Mouse (Mus musculus): ENCODE measurements around the gene Hoxa2.

DNA sequence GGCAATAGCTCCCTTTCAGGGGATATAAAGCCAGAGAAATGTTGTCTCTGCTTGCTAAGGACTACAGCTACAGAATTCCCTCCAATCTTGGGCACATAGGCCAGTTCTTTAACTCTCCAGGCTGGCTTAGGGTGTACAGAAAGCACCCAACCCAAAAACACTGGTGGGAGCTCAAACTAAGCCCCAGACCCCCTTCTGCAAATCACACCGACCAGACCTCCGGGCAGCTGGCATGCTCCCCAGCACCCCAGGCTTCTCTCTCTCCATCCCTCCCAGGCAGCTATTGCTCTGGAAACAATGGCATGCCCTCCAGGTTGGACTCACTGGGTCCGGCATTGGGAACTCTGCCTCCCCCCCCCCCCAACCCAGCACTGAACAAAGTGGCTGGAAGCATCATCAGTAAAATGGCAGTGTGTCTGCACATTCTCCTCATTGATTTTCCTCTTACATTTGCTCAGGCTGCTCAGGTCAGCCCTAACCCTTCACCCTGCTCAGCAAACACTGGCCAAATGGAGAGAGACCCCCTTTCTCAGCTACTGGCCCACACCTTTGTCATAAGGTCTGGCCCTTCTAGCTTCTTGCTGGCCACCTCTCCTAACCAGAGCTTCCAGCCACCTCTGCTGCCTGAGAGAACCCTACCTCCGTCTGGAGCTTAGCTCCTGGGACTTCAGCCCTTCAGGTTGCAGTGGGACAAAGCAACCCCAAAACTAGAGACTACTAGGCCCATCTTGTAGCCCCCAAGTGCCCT lies 14.5 kb upstream of the Hoxa2 start:
- TF ChIP-seq CTCF (IDR thresholded peaks at IDR 0.05; ENCODE audit: low read depth, low read length) (no peak), GATA1 (IDR thresholded peaks at IDR 0.05; ENCODE audit: borderline replicate concordance, low read length) (no peak), POLR2AphosphoS5 (IDR thresholded peaks at IDR 0.05; ENCODE audit: insufficient replicate concordance, low read depth, low read length) (no peak), TAL1 (conservative IDR thresholded peaks at IDR 0.05; ENCODE audit: low read depth, low read length) (no peak)

Data from G1E (cell line).